Mouse (Mus musculus): ENCODE data around the gene Zfp950.

DNA sequence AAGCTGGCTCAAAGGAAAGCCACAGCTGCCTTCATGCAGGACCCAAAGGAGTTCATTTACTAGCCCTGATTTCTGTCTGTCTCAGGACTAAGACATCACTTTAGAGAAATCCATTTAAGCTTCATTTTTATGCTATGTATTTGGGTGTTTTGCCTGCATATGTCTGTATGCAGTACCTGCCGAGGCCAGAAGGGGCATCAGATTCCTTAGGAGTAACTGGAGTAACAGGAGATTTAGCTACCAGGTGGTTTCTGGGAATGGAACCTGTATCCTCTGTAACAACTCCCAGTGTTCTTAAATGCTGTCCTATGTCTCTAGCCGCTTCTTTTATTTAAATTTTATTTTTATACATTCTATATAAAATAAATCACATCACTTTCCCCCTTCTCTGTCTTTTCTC lies 30.5 kb downstream of the Zfp950 start:
- TF ChIP-seq CTCF (IDR thresholded peaks at IDR 0.05): peak; percentile 52
- no peak for TF ChIP-seq EP300 (IDR thresholded peaks at IDR 0.05)
